Mouse (Mus musculus): Measurements from ENCODE around the gene Tnni3k.

The Tnni3k gene

GRCm38 (mm10) chr3:154949551-154949950 lies 105.7 kb downstream of the Tnni3k start:
- no peak for DNase-seq (ENCODE audit: low spot score)

- DNase-seq (ENCODE audit: low spot score) = no peak
Measured at GRCm38 (mm10) chr3:154945688-154946161, 109.5 kb downstream of the Tnni3k start.

- DNase-seq (ENCODE audit: low spot score) = peak; percentile 15
Measured at GRCm38 (mm10) chr3:154927757-154928156, 127.5 kb downstream of the Tnni3k start.

GRCm38 (mm10) chr3:154924936-154925335 lies 130.3 kb downstream of the Tnni3k start:
- no peak for DNase-seq (ENCODE audit: low spot score)

GRCm38 (mm10) chr3:154915566-154915965 lies 139.6 kb downstream of the Tnni3k start:
- DNase-seq (ENCODE audit: low spot score) = no peak

- DNase-seq (ENCODE audit: low spot score) = no peak
Measured at GRCm38 (mm10) chr3:154913641-154914040, 141.6 kb downstream of the Tnni3k start.

- peak; percentile 56 for DNase-seq (ENCODE audit: low spot score)
Measured at GRCm38 (mm10) chr3:154896737-154897136, 158.5 kb downstream of the Tnni3k start.

GRCm38 (mm10) chr3:154893225-154893624 lies 162.0 kb downstream of the Tnni3k start:
- no peak for DNase-seq (ENCODE audit: low spot score)

- no peak for DNase-seq (ENCODE audit: low spot score)
Measured at GRCm38 (mm10) chr3:154885452-154885851, 169.8 kb downstream of the Tnni3k start.

- DNase-seq (ENCODE audit: low spot score) = no peak
Measured at GRCm38 (mm10) chr3:154885048-154885447, 170.2 kb downstream of the Tnni3k start.

- no peak for DNase-seq (ENCODE audit: low spot score)
Measured at GRCm38 (mm10) chr3:154881428-154881986, 173.7 kb downstream of the Tnni3k start.

GRCm38 (mm10) chr3:154880536-154880939 lies 174.7 kb downstream of the Tnni3k start:
- no peak for DNase-seq (ENCODE audit: low spot score)

GRCm38 (mm10) chr3:154880108-154880507 lies 175.1 kb downstream of the Tnni3k start:
- no peak for DNase-seq (ENCODE audit: low spot score)

GRCm38 (mm10) chr3:154879515-154879914 lies 175.7 kb downstream of the Tnni3k start:
- no peak for DNase-seq (ENCODE audit: low spot score)

- no peak for DNase-seq (ENCODE audit: low spot score)
Measured at GRCm38 (mm10) chr3:154879080-154879479, 176.1 kb downstream of the Tnni3k start.

GRCm38 (mm10) chr3:154868807-154869206 lies 186.4 kb downstream of the Tnni3k start:
- no peak for DNase-seq (ENCODE audit: low spot score)

GRCm38 (mm10) chr3:154861921-154862320 lies 193.3 kb downstream of the Tnni3k start:
- no peak for DNase-seq (ENCODE audit: low spot score)

GRCm38 (mm10) chr3:154859721-154860120 lies 195.5 kb downstream of the Tnni3k start:
- DNase-seq (ENCODE audit: low spot score) = no peak

- peak; percentile 36 for DNase-seq (ENCODE audit: low spot score)
Measured at GRCm38 (mm10) chr3:154853257-154853656, 201.9 kb downstream of the Tnni3k start.

GRCm38 (mm10) chr3:154852281-154852680 lies 202.9 kb downstream of the Tnni3k start:
- peak; percentile 35 for DNase-seq (ENCODE audit: low spot score)

GRCm38 (mm10) chr3:154842247-154842646 lies 213.0 kb downstream of the Tnni3k start:
- no peak for DNase-seq (ENCODE audit: low spot score)

- no peak for DNase-seq (ENCODE audit: low spot score)
Measured at GRCm38 (mm10) chr3:154841076-154841475, 214.1 kb downstream of the Tnni3k start.

- DNase-seq (ENCODE audit: low spot score) = no peak
Measured at GRCm38 (mm10) chr3:154837861-154838260, 217.3 kb downstream of the Tnni3k start.

- no peak for DNase-seq (ENCODE audit: low spot score)
Measured at GRCm38 (mm10) chr3:154836137-154836536, 219.1 kb downstream of the Tnni3k start.

All from retina, embryonic 14.5 days (tissue).